Mouse (Mus musculus) embryonic facial prominence, embryonic 12.5 days (tissue): ENCODE data around the gene Rpl38. TPM values are rescaled to one million over a fixed set of nuclear protein-coding genes. Genes with fewer than 3 reads are reported as not detected.

Source experiments
- ATAC-seq: fragments of 200-750 bp; cut with Nextera tagmentation; 2 replicates; pipeline ENCODE4 v1.8.0; 2017; ENCODE audit not compliant: insufficient number of reproducible peaks, insufficient read depth, low FRiP score, low TSS enrichment
- H3K27ac ChIP-seq: fragments of 300-500 bp; sonication (generic); 2 replicates; pipeline ENCODE4 v1.5.1; 2016; ENCODE audit warnings: mild to moderate bottlenecking
- H3K27me3 ChIP-seq: fragments of 300-500 bp; sonication (generic); 2 replicates; pipeline ENCODE4 v1.6.1; 2016; ENCODE audit warnings: mild to moderate bottlenecking, moderate library complexity
- H3K36me3 ChIP-seq: fragments of 300-500 bp; sonication (generic); 2 replicates; pipeline ENCODE4 v1.6.1; 2016; ENCODE audit warnings: mild to moderate bottlenecking
- H3K4me1 ChIP-seq: fragments of 300-500 bp; sonication (generic); 2 replicates; pipeline ENCODE4 v1.6.1; 2016
- H3K4me2 ChIP-seq: fragments of 300-500 bp; sonication (generic); replicated peaks from 2 replicates; pipeline ENCODE4 v1.6.1; 2016; ENCODE audit warnings: mild to moderate bottlenecking, moderate library complexity
- H3K4me3 ChIP-seq: fragments of 300-500 bp; sonication (generic); 2 replicates; pipeline ENCODE4 v1.5.1; 2016; ENCODE audit warnings: mild to moderate bottlenecking
- H3K9ac ChIP-seq: fragments of 300-500 bp; sonication (generic); 2 replicates; pipeline ENCODE4 v1.6.1; 2016; ENCODE audit warnings: mild to moderate bottlenecking, moderate library complexity
- H3K9me3 ChIP-seq: fragments of 300-500 bp; sonication (generic); 2 replicates; pipeline ENCODE4 v1.6.1; 2016; ENCODE audit warnings: mild to moderate bottlenecking, moderate library complexity
- WGBS: fragments of 180-500 bp; shearing (Covaris S2); methylation state at CpG from one replicate; pipeline ENCODE4 v1.1.7; 2016; 5-methylcytosine and 5-hydroxymethylcytosine counted together
- polyA plus RNA-seq: library from polyadenylated mRNA; unstranded; fragments of >200 nt; fragmentation: Nextera tagmentation; extraction: Ambion mirVana; gene quantifications from 2 replicates; pipeline ENCODE4 v1.2.1, GENCODE M21; 2016

Rpl38 gene
- polyA plus RNA-seq, 1 experiment from 2014 or later, result 893 TPM

DNA sequence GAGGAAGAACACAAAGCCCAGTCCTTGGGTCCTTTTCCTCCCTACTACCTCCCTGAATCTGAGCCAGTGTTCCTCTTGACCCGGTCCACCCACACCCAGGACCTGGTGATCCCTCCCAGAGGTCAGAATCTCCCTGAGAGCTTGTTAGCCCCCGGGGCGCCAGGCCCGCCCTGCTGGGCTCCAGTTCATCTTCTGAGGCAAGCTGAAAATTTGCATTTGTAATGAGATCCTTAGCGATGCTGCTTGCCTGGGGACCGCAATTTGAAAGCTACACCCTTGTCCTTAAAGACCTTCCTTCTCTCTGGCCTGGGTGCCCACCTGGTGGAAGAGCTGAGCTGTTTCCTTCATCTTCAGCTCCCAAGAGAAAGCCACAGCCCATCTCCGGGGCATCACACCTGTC, 24.3 kb downstream of the Rpl38 start:
- Histone ChIP-seq H3K4me2 (no peak overlapping the region), H3K4me3 (no peak overlapping the region), H3K9ac (no peak overlapping the region), H3K4me1 (peaks cover 9% of the 10 kb centered on the region; the same call in 1 of the 2 replicates), H3K9me3 (no peaks in the 10 kb centered on the region), H3K27ac (no peak overlapping the region), H3K36me3 (peaks cover 26% of the 10 kb centered on the region; the same call in 1 of the 2 replicates), H3K27me3 (no peaks in the 10 kb centered on the region)
- no peak for ATAC-seq
- 43% methylated on average over 7 of the region's 7 CpGs for WGBS

DNA sequence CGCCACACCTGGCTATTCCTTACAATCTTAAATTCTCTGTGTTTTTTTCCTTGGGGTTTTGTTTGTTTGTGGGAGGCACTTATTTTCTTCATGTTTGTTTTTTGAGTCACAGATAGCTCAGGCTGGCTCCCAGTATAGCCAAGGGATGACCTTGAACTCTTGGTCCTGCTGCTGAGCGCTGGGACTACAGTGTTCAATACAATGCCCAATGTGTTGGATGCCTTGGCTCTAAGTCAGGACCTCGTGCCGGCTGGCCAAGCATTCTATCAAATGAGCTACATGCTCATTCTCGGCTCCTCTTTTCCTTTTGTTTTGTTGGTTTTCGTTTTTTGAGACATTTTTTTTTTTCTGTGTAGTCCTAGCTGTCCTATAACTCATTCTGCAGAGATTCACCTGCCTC, 25.1 kb downstream of the Rpl38 start:
- Histone ChIP-seq H3K9me3 (no peaks in the 10 kb centered on the region), H3K9ac (no peak overlapping the region), H3K27me3 (no peaks in the 10 kb centered on the region), H3K4me1 (0 out of 2 replicates have a peak, but pooled peaks cover 4% of the 10 kb centered on the region), H3K4me2 (no peak overlapping the region), H3K27ac (no peak overlapping the region), H3K36me3 (peaks cover 26% of the 10 kb centered on the region; the same call in 1 of the 2 replicates), H3K4me3 (no peak overlapping the region)
- ATAC-seq, result no peak
- WGBS, result 91% methylated on average over 6 of the region's 6 CpGs

DNA sequence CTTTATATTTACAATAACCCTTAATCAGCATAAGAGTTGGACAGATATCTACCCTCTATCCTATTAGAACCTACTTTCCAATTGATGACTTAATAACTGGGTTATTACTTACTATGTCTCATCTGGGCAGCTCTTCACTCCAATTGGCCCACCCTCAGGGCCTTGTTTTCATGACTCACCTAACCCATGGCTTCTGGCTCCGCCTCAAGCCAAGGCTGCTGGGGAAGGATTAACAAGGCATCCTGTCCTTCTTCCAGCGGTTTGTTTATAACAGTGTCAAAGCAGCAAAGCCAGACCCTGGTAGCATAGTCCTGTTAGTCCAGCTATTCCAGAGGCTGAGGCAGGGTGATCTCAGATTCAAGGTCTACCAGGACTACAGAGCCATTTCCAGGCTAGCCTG, 26.1 kb downstream of the Rpl38 start:
- Histone ChIP-seq H3K9ac (no peak overlapping the region), H3K9me3 (no peaks in the 10 kb centered on the region), H3K4me1 (0 out of 2 replicates have a peak, but pooled peaks cover 4% of the 10 kb centered on the region), H3K4me3 (no peak overlapping the region), H3K27me3 (no peaks in the 10 kb centered on the region), H3K27ac (no peak overlapping the region), H3K4me2 (no peak overlapping the region), H3K36me3 (peaks cover 26% of the 10 kb centered on the region; the same call in 1 of the 2 replicates)
- ATAC-seq, result no peak
- 83% methylated on average over 2 of the region's 2 CpGs for WGBS

DNA sequence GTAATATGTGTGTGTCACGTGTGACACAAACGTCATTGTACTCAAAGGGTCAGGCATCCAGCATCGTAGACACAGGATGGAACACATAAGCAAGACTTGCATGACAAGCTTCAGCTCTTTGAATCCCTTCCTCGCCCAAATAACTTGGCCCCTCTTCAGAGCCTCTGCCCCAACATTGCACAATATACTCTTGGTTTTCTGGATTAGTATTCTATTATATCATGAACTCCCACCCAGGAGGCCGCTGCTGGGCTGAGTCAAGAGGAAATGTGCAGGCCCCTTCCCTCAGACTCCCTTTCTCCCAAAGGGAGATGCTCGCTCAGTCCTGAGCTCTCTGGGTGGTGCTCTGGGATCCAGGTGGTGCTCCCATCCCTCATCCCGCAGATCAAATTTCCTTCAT, 30.2 kb downstream of the Rpl38 start:
- H3K9ac ChIP-seq, result no peak overlapping the region
- H3K9me3 ChIP-seq, result no peaks in the 10 kb centered on the region
- H3K4me1 ChIP-seq, result 0 out of 2 replicates have a peak, but pooled peaks cover under 1% of the 10 kb centered on the region
- H3K4me2 ChIP-seq, result no peak overlapping the region
- ATAC-seq, result no peak
- H3K36me3 ChIP-seq, result peaks cover 16% of the 10 kb centered on the region; the same call in 1 of the 2 replicates
- 91% methylated on average over 7 of the region's 7 CpGs for WGBS
- H3K27me3 ChIP-seq, result no peaks in the 10 kb centered on the region
- no peak overlapping the region for H3K4me3 ChIP-seq
- no peak overlapping the region for H3K27ac ChIP-seq

DNA sequence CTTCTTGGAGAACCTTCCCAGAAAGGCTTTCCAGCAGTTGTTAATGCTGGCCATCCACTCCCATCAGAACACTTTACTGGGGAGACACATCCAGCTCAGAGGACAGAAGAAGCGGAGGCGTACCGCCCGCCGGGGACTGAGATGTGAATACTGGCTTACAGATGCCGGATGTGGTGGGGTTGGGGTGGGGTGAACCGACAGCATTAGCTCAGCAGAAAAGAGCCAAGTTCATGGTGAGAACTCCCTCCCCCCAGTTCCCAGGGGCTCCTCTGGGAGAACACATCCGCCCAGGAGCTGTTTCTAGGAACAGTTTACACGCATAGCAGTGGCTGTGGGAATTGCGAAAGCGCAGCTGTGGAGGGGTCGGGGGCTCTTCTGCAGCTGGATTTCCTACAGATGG, 31.2 kb downstream of the Rpl38 start:
- Histone ChIP-seq H3K27ac (no peak overlapping the region), H3K4me3 (no peak overlapping the region), H3K9me3 (no peaks in the 10 kb centered on the region), H3K9ac (no peak overlapping the region), H3K4me2 (no peak overlapping the region), H3K36me3 (peaks cover 16% of the 10 kb centered on the region; the same call in 1 of the 2 replicates), H3K4me1 (peaks cover 11% of the 10 kb centered on the region; the same call in 1 of the 2 replicates), H3K27me3 (no peaks in the 10 kb centered on the region)
- WGBS, result 76% methylated on average over 12 of the region's 12 CpGs
- ATAC-seq, result no peak

DNA sequence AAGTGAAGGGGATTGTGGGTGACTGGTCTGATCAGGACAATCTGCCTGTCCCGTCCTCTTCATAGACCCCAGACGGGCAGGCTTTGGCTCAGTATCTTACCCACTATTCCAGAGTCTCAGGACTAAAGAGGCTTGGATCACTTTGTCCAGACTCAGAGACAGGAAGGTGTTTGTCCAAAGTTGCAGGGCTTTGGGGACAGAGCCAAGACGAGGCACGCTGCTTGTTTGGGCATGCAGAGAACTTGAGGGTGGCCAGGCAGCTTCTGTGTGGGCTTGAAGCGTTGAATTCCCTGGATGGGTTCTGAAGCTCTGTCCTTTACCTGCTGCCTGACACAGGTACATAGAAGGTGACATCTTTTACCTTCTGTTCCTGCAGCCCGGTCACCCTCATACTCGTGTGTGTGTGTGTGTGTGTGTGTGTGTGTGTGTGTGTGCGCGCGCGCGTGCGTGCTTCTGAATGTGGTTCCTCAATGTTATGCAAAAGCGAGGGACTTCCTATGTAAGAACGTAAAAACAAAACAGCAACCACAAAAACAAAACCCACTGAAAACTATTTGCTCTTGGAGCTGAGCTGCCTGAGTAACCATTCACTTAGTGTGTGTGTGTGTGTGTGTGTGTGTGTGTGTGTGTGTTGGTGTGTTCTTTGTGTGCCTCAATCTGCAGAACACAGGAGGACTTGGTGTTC, 34.1 kb downstream of the Rpl38 start:
- H3K36me3 ChIP-seq, result no peaks in the 10 kb centered on the region; the same call in 1 of the 2 replicates
- no peak overlapping the region for H3K4me2 ChIP-seq
- no peak overlapping the region for H3K9ac ChIP-seq
- no peaks in the 10 kb centered on the region for H3K9me3 ChIP-seq
- peaks cover 13% of the 10 kb centered on the region; the same call in 1 of the 2 replicates for H3K4me1 ChIP-seq
- ATAC-seq, result no peak
- no peak overlapping the region for H3K27ac ChIP-seq
- 84% methylated on average over 15 of the region's 15 CpGs for WGBS
- H3K27me3 ChIP-seq, result no peaks in the 10 kb centered on the region
- no peak overlapping the region for H3K4me3 ChIP-seq

DNA sequence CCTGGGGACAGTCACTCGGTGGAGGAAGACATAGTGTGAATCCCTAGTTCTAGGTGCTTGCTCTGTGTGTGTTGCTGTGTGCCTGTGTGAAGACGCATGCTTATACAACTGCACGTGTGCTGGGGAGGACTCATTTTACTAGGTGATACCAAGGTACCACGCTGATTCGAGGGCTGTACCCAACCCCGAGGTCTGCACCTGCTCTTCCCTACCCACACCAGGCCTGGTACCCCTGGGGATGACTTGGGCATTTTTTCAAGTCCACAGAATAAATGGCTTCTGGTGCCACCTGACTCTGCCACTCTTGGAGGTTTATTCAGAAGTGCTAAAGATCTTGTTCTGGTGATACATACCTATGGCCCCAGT, 34.7 kb downstream of the Rpl38 start:
- no peaks in the 10 kb centered on the region for H3K27me3 ChIP-seq
- H3K4me1 ChIP-seq, result peaks cover 13% of the 10 kb centered on the region; the same call in 1 of the 2 replicates
- ATAC-seq, result no peak
- H3K4me2 ChIP-seq, result no peak overlapping the region
- no peak overlapping the region for H3K4me3 ChIP-seq
- no peaks in the 10 kb centered on the region for H3K9me3 ChIP-seq
- H3K36me3 ChIP-seq, result no peaks in the 10 kb centered on the region; the same call in 1 of the 2 replicates
- H3K9ac ChIP-seq, result no peak overlapping the region
- H3K27ac ChIP-seq, result no peak overlapping the region
- WGBS, result 81% methylated on average over 6 of the region's 6 CpGs

DNA sequence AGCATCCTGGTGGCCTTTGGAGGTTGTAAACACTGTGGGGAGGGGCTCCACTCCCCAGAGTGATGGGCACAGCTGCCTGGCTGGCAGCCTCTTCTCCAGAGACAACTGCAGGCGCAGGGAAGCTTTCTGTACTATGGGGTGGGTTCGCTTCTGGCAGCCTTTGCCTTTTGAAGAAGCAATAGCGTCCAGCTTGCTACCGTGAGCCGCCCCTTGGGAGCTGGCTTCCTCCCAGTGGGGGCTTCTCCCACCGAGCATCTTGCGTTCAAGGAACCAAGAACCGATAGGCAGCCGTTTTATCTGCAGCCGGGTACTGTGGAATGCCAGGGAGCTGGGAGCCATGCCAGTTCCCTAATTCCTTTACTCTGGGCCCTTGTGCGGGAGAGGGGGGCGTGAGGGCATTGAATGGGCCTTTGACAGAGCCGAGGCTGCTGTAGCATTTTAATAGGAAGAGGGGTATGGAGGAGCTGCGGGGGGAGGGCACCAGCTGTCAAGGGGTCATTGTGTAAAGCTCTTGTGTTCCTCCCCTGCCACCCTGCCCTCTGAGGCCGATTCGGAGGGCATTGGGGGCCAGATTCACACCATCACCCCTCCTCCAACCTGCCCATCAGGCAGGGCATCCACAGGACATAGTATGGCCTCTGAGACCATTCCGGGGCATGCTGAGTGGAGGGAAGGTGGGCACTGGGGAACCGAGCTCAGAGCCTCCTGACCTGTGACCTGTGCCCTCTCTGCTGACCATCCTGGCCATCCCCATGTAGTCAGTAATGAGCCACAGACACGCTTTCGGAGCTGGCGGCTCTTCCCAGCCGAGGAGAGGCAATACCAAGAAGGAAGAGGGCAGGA, 36.0 kb downstream of the Rpl38 start:
- 54% methylated on average over 22 of the region's 22 CpGs for WGBS
- H3K36me3 ChIP-seq, result peaks cover 7% of the 10 kb centered on the region; the same call in 1 of the 2 replicates
- H3K4me1 ChIP-seq, result peaks cover 13% of the 10 kb centered on the region; the same call in 1 of the 2 replicates
- H3K27ac ChIP-seq, result 0 out of 2 replicates have a peak overlapping the region, but pooled peaks have one; percentile 47
- H3K4me3 ChIP-seq, result no peak overlapping the region
- H3K4me2 ChIP-seq, result no peak overlapping the region
- no peaks in the 10 kb centered on the region for H3K27me3 ChIP-seq
- no peak for ATAC-seq
- no peak overlapping the region for H3K9ac ChIP-seq
- no peaks in the 10 kb centered on the region for H3K9me3 ChIP-seq

DNA sequence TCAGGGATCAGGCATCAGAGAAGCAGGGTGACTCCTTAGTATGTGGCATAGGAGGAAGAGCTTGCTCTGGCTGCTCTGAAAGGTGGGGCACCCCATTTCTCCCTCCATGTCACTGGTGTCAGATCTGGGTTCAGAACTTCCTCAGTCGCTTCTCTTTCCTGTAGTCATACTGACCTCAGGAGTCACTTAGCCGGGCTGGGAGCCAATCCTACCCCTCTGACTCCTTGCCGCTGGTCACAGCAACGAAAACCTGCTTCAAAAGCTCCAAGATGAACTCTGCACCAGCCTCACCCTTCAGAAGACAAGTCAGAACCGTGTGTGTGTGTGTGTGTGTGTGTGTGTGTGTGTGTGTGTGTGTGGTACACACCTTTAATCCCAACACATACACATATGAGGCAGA, 38.0 kb downstream of the Rpl38 start:
- Histone ChIP-seq H3K4me3 (no peak overlapping the region), H3K27me3 (no peaks in the 10 kb centered on the region), H3K36me3 (peaks cover 15% of the 10 kb centered on the region), H3K9ac (no peak overlapping the region), H3K9me3 (no peaks in the 10 kb centered on the region), H3K4me2 (no peak overlapping the region), H3K4me1 (peaks cover 13% of the 10 kb centered on the region; the same call in 1 of the 2 replicates), H3K27ac (no peak overlapping the region)
- ATAC-seq, result no peak
- 83% methylated on average over 5 of the region's 5 CpGs for WGBS

DNA sequence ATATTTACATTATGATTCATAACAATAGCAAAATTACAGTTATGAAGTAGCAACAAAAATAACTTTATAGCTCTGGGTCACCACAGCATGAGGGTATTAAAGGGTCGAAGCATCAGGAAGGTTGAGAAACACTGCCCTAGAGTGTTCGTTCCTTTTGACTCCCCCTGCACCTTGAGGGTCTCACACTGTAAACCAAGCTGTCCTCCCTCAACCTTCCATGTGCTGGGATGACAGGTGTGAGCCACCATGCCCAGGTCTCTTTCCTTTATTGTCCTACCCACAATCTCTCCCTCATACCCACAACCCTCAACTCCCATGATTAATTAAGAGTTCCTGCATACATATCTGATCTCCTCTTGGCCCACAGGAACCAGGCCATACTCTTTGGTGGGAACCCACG, 43.1 kb downstream of the Rpl38 start:
- Histone ChIP-seq H3K9ac (no peak overlapping the region), H3K4me3 (no peak overlapping the region), H3K4me2 (no peak overlapping the region), H3K9me3 (no peaks in the 10 kb centered on the region), H3K27ac (no peak overlapping the region), H3K27me3 (no peaks in the 10 kb centered on the region), H3K36me3 (peaks cover 30% of the 10 kb centered on the region), H3K4me1 (no peaks in the 10 kb centered on the region)
- ATAC-seq, result no peak
- WGBS, result 92% methylated on average over 3 of the region's 3 CpGs

DNA sequence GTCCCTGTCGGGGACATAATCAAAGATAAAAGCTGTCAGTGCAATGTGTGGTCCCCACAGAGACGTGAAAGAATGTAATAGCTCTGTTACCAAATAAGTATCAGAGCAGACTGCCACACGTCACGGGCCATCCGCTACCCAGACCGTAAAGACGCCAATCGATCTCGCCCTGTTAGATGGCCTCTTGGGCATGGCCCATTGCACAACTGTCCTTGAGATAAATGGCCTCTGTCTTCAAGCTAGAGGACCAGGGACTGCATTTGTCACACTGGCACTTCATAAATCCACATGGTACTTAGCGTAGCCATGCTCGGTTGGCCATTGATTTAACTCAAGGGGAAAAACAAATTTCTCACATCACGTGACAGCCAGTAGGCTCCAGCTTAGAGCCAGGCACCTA, 43.5 kb downstream of the Rpl38 start:
- 89% methylated on average over 12 of the region's 12 CpGs for whole genome bisulfite sequencing
- ATAC-seq, result no peak
- Histone ChIP-seq H3K4me1 (no peaks in the 10 kb centered on the region), H3K36me3 (peaks cover 30% of the 10 kb centered on the region), H3K9me3 (no peaks in the 10 kb centered on the region), H3K9ac (no peak overlapping the region), H3K27me3 (no peaks in the 10 kb centered on the region), H3K4me3 (no peak overlapping the region), H3K4me2 (no peak overlapping the region), H3K27ac (no peak overlapping the region)

DNA sequence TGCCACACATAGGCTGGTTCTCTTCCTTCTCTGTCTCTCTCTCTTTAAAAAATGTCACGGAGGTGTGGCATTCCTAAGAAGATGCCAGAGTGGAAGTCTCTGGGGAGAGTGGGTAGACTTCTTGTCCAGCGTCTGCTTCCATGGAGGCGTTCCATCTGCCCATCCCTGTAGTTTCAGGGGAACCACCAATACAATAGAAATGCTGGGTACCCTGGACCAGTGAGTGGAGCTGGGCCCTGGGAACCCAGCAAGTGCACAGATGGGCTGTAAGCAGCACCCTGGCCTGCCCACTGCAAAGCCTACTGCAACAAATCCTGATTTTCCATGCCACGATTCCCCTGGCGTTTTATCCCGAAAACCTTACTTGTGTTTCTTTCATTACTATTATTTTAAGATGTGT, 46.2 kb downstream of the Rpl38 start:
- ATAC-seq, result no peak
- 84% methylated on average over 6 of the region's 6 CpGs for WGBS
- H3K4me1 ChIP-seq, result no peaks in the 10 kb centered on the region
- peaks cover 23% of the 10 kb centered on the region for H3K36me3 ChIP-seq
- no peak overlapping the region for H3K4me3 ChIP-seq
- H3K9me3 ChIP-seq, result no peaks in the 10 kb centered on the region
- H3K27me3 ChIP-seq, result no peaks in the 10 kb centered on the region
- H3K9ac ChIP-seq, result no peak overlapping the region
- H3K27ac ChIP-seq, result no peak overlapping the region
- no peak overlapping the region for H3K4me2 ChIP-seq
